8 mouse cellular contexts compared by ENCODE assay signal in genomic region chr17:56758132-56758531, GRCm38 (mm10). TPM values are rescaled to one million over a fixed set of nuclear protein-coding genes. Genes with fewer than 3 reads are reported as not detected.
DNase-seq lines count a peak whose midpoint lies in the region; ATAC-seq and TF ChIP-seq lines count a peak whose summit lies in the region.

No protein-coding gene starts in this region.

- DNase-seq in midbrain, embryonic 10.5 days (ENCODE audit: low spot score), result peak; percentile 61
- peak; percentile 52 to 68 for DNase-seq in cerebellum, adult 18-20 months
- DNase-seq in heart, adult 2 months, result peak; percentile 68
- peak; percentile 86 for DNase-seq in kidney, postnatal 10 days
- DNase-seq in lung, adult 18-20 months, result peak; percentile 61 to 78
- DNase-seq in retina, embryonic 14.5 days (ENCODE audit: low spot score), result peak; percentile 65
- peak; percentile 83 to 86 for DNase-seq in thymus, postnatal 36 days

- peaks cover 84% of the 10 kb centered on the region for H3K27me3 ChIP-seq in midbrain, embryonic 10.5 days (ENCODE audit: low read depth, poor library complexity, severe bottlenecking)
- H3K27me3 ChIP-seq in midbrain, embryonic 16.5 days (ENCODE audit: control insufficient read depth, insufficient read depth, low read depth, low read length), result peaks cover 55% of the 10 kb centered on the region
- H3K27me3 ChIP-seq in heart, adult 2 months (ENCODE audit: control insufficient read depth, insufficient read depth, low read length), result peaks cover 2% of the 10 kb centered on the region; the same call in 1 of the 2 replicates

- no peak for TF ChIP-seq POLR2A in heart, adult 2 months (IDR thresholded peaks at IDR 0.05; ENCODE audit: insufficient read depth, low read depth, low read length)

- H3K4me2 ChIP-seq in midbrain, embryonic 16.5 days (ENCODE audit: low read length), result no peak overlapping the region

- no peak overlapping the region for H3K9ac ChIP-seq in midbrain, embryonic 16.5 days (ENCODE audit: low read depth, low read length)
- no peak overlapping the region for H3K9ac ChIP-seq in heart, adult 2 months (ENCODE audit: low read depth, low read length)

- no peak for TF ChIP-seq EP300 in heart, adult 2 months (IDR thresholded peaks at IDR 0.05; ENCODE audit: insufficient read depth, low read depth, low read length)

- H3K9me3 ChIP-seq in midbrain, embryonic 10.5 days (replicated peaks), result no peaks in the 10 kb centered on the region
- no peaks in the 10 kb centered on the region for H3K9me3 ChIP-seq in midbrain, embryonic 16.5 days (replicated peaks; ENCODE audit: control insufficient read depth, low read length, poor library complexity, severe bottlenecking)

- 0 out of 2 replicates have a peak overlapping the region, but pooled peaks have one; percentile 69 for H3K27ac ChIP-seq in midbrain, embryonic 10.5 days (replicated peaks)
- no peak overlapping the region for H3K27ac ChIP-seq in midbrain, embryonic 16.5 days (ENCODE audit: low read length)
- no peak overlapping the region for H3K27ac ChIP-seq in heart, adult 2 months

- peak; percentile 71 for TF ChIP-seq CTCF in heart, adult 2 months (IDR thresholded peaks at IDR 0.05)

- H3K4me1 ChIP-seq in midbrain, embryonic 10.5 days, result peaks cover 59% of the 10 kb centered on the region
- peaks cover 23% of the 10 kb centered on the region for H3K4me1 ChIP-seq in midbrain, embryonic 16.5 days (ENCODE audit: control insufficient read depth, insufficient read depth, low read length)
- H3K4me1 ChIP-seq in heart, adult 2 months (ENCODE audit: control insufficient read depth, insufficient read depth, low read length), result peaks cover 7% of the 10 kb centered on the region

- H3K79me2 ChIP-seq in heart, adult 2 months (replicated peaks; ENCODE audit: control insufficient read depth, insufficient read depth, low read length), result no peaks in the 10 kb centered on the region

- intact Hi-C loops in heart, adult 2 months (cut with DNase I), result no loop called here

- H3K36me3 ChIP-seq in midbrain, embryonic 10.5 days, result no peaks in the 10 kb centered on the region
- H3K36me3 ChIP-seq in midbrain, embryonic 16.5 days (ENCODE audit: control insufficient read depth, insufficient read depth, low read length), result no peaks in the 10 kb centered on the region
- no peaks in the 10 kb centered on the region for H3K36me3 ChIP-seq in heart, adult 2 months (ENCODE audit: control insufficient read depth, insufficient read depth, low read length)

- no peak for ATAC-seq in midbrain, embryonic 16.5 days

- 3% methylated on average over 12 of the region's 12 CpGs for WGBS in midbrain, embryonic 10.5 days
- WGBS in midbrain, embryonic 16.5 days, result 5% methylated on average over 12 of the region's 12 CpGs
- 8% methylated on average over 12 of the region's 12 CpGs for WGBS in heart, adult 2 months

- H3K4me3 ChIP-seq in midbrain, embryonic 10.5 days, result peak overlapping the region; percentile 61; the same call in 1 of the 2 replicates
- no peak overlapping the region for H3K4me3 ChIP-seq in midbrain, embryonic 16.5 days (ENCODE audit: low read depth, low read length)
- H3K4me3 ChIP-seq in heart, adult 2 months, result no peak overlapping the region

RNA-seq across cellular contexts. Expression of gene Nrtn, which starts 0.8 kb away (rescaled TPM):
- polyA plus RNA-seq in midbrain, embryonic 10.5 days (2016; fragmentation: Nextera tagmentation; extraction: Ambion mirVana), result 4.1 and 5.6 TPM in 2 replicates
- 2.5 and 4.0 TPM in 2 replicates for polyA plus RNA-seq in midbrain, embryonic 16.5 days (2015; fragmentation: Nextera tagmentation; extraction: Ambion mirVana)
- total RNA-seq in heart, adult 2 months (2021), result 10 to 100 TPM; 24.4 to 26.8 TPM
- polyA plus RNA-seq in heart, adult 2 months (2012; rRNA removed), result 26.2 and 49.3 TPM in 2 replicates

RNA-seq across cellular contexts. Expression of gene Dus3l, which starts 6.4 kb away (rescaled TPM):
- polyA plus RNA-seq in midbrain, embryonic 10.5 days (2016; fragmentation: Nextera tagmentation; extraction: Ambion mirVana), result 44.7 and 45.6 TPM in 2 replicates
- polyA plus RNA-seq in midbrain, embryonic 16.5 days (2015; fragmentation: Nextera tagmentation; extraction: Ambion mirVana), result 96.8 and 106 TPM in 2 replicates
- 10 to 100 TPM; 17.7 to 19.4 TPM for total RNA-seq in heart, adult 2 months (2021)
- polyA plus RNA-seq in heart, adult 2 months (2012; rRNA removed), result 36.2 and 38.7 TPM in 2 replicates

RNA-seq across cellular contexts. Expression of gene Prr22, which starts 11.9 kb away (rescaled TPM):
- 1.5 and 2.2 TPM in 2 replicates for polyA plus RNA-seq in midbrain, embryonic 10.5 days (2016; fragmentation: Nextera tagmentation; extraction: Ambion mirVana)
- 0.97 and 1.1 TPM in 2 replicates for polyA plus RNA-seq in midbrain, embryonic 16.5 days (2015; fragmentation: Nextera tagmentation; extraction: Ambion mirVana)
- under 1 TPM; 0.11 to 0.29 TPM for total RNA-seq in heart, adult 2 months (2021)
- polyA plus RNA-seq in heart, adult 2 months (2012; rRNA removed), result 1.2 and 2.0 TPM in 2 replicates

RNA-seq across cellular contexts. Expression of gene Vmac, which starts 40.3 kb away (rescaled TPM):
- 12.0 and 16.5 TPM in 2 replicates for polyA plus RNA-seq in midbrain, embryonic 10.5 days (2016; fragmentation: Nextera tagmentation; extraction: Ambion mirVana)
- polyA plus RNA-seq in midbrain, embryonic 16.5 days (2015; fragmentation: Nextera tagmentation; extraction: Ambion mirVana), result 15.6 and 16.1 TPM in 2 replicates
- total RNA-seq in heart, adult 2 months (2021), result 1 to 10 TPM; 3.0 to 4.7 TPM
- polyA plus RNA-seq in heart, adult 2 months (2012; rRNA removed), result 8.3 and 9.9 TPM in 2 replicates

RNA-seq across cellular contexts. Expression of gene Ndufa11, which starts 40.6 kb away (rescaled TPM):
- polyA plus RNA-seq in midbrain, embryonic 10.5 days (2016; fragmentation: Nextera tagmentation; extraction: Ambion mirVana), result 385 and 393 TPM in 2 replicates
- 492 and 497 TPM in 2 replicates for polyA plus RNA-seq in midbrain, embryonic 16.5 days (2015; fragmentation: Nextera tagmentation; extraction: Ambion mirVana)
- 100 to 1,000 TPM; 748 to 906 TPM for total RNA-seq in heart, adult 2 months (2021)
- 1,680 and 1,786 TPM in 2 replicates for polyA plus RNA-seq in heart, adult 2 months (2012; rRNA removed)
